Mouse (Mus musculus) midbrain, embryonic 11.5 days (tissue): ENCODE measurements around the gene Gli1. TPM values are rescaled to one million over a fixed set of nuclear protein-coding genes. Genes with fewer than 3 reads are reported as not detected.
A peak's percentile ranks its signal among the peaks of the same experiment; 100 is the strongest.

Experiments used
- ATAC-seq: fragments of 200-750 bp; cut with Nextera tagmentation; 2 replicates; pipeline ENCODE4 v1.8.0; 2017; ENCODE audit warnings: moderate TSS enrichment, moderate library complexity; ENCODE audit not compliant: low FRiP score
- DNase-seq: peaks from one replicate; pipeline ENCODE4 v3.0.0; 2015; ENCODE audit warnings: low spot score; ENCODE audit errors: missing footprints
- H3K27ac ChIP-seq: fragments of 300-500 bp; sonication (generic); 2 replicates; pipeline ENCODE4 v1.5.1; 2014; ENCODE audit warnings: low read depth, low read length
- H3K27me3 ChIP-seq: fragments of 300-500 bp; sonication (generic); 2 replicates; pipeline ENCODE4 v1.6.1; 2014; ENCODE audit warnings: mild to moderate bottlenecking, low read length, moderate library complexity, mixed read lengths; ENCODE audit not compliant: control insufficient read depth, insufficient read depth
- H3K36me3 ChIP-seq: fragments of 300-500 bp; sonication (generic); 2 replicates; pipeline ENCODE4 v1.6.1; 2014; ENCODE audit warnings: mild to moderate bottlenecking, low read length, moderate library complexity, mixed read lengths; ENCODE audit not compliant: control insufficient read depth, insufficient read depth
- H3K4me1 ChIP-seq: fragments of 300-500 bp; sonication (generic); 2 replicates; pipeline ENCODE4 v1.6.1; 2014; ENCODE audit warnings: low read length; ENCODE audit not compliant: control insufficient read depth, insufficient read depth
- H3K4me2 ChIP-seq: fragments of 300-500 bp; sonication (generic); 2 replicates; pipeline ENCODE4 v1.6.1; 2014; ENCODE audit warnings: mild to moderate bottlenecking, moderate library complexity
- H3K4me3 ChIP-seq: fragments of 300-500 bp; sonication (generic); 2 replicates; pipeline ENCODE4 v1.5.1; 2014; ENCODE audit warnings: low read depth, low read length
- H3K9ac ChIP-seq: fragments of 300-500 bp; sonication (generic); 2 replicates; pipeline ENCODE4 v1.6.1; 2014; ENCODE audit warnings: low read length
- H3K9me3 ChIP-seq: fragments of 300-500 bp; sonication (generic); 2 replicates; pipeline ENCODE4 v1.6.1; 2016; ENCODE audit warnings: low read length; ENCODE audit not compliant: control insufficient read depth
- WGBS: fragments of 180-500 bp; shearing (Covaris S2); extraction: QIAGEN DNeasy Blood & Tissue Kit; methylation state at CpG from one replicate; pipeline ENCODE4 v1.1.7; 2014; 5-methylcytosine and 5-hydroxymethylcytosine counted together
- polyA plus RNA-seq: library from polyadenylated mRNA; unstranded; fragments of >200 nt; fragmentation: Nextera tagmentation; extraction: Ambion mirVana; gene quantifications from 2 replicates; pipeline ENCODE4 v1.2.1, GENCODE M21; 2014

The Gli1 gene
- polyA plus RNA-seq, 1 experiment from 2014 or later, result 4.1 TPM

- 5% methylated on average over 29 of the region's 29 CpGs for WGBS
- H3K36me3 ChIP-seq, result no peaks in the 10 kb centered on the region; the same call in 1 of the 2 replicates
- H3K4me1 ChIP-seq, result peaks cover 10% of the 10 kb centered on the region
- H3K4me2 ChIP-seq, result peak overlapping the region; percentile 51
- H3K9ac ChIP-seq, result peak overlapping the region; percentile 25; the same call in 1 of the 2 replicates
- H3K27me3 ChIP-seq, result peaks cover 52% of the 10 kb centered on the region
- no peaks in the 10 kb centered on the region for H3K9me3 ChIP-seq
- peak overlapping the region; percentile 32 for H3K4me3 ChIP-seq
- peak; percentile 90 for DNase-seq
- ATAC-seq, result no peak
- H3K27ac ChIP-seq, result no peak overlapping the region
These were observed 14.9 kb downstream of the Gli1 start for GRCm38 (mm10) chr10:127326828-127327227.

DNA sequence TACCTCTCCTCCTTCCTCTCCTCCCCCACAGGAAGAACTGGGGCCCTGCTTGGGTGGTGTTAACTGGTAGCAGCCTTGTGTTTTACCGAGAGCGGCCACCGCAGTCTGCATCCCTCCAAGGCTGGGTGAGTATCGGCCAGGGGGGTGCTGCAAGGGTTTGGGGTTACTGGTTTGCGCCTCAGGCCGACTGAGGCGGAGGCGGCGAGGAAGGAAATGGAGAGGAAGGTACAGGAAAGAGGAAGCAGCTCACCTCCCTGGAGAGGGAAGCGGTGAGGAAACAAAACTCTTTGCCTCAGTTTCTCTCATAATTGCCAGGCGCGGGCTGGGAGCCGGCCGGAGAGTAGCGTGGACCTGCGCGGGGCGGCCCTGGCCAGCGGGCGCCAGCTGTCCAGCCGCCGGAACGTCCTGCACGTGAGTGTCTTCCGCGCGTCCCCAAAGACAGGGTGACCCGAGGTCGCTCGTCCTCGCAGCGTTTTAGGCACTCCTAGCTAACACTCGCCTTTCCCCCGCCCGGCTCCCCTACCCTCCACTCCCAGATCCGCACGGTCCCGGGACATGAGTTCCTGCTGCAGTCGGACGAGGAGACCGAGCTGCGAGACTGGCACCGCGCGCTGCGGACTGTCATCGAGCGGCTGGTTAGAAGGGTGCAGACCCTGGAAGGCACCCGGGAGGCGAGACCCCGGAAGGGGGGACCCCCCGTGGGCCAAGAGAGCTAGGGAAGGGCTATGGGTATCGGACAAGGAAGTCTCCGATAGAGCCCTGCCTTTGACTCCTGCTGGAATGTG, 15.6 kb downstream of the Gli1 start:
- H3K4me1 ChIP-seq, result peaks cover 10% of the 10 kb centered on the region
- H3K27ac ChIP-seq, result no peak overlapping the region
- H3K9me3 ChIP-seq, result no peaks in the 10 kb centered on the region
- 1% methylated on average over 52 of the region's 54 CpGs for WGBS
- H3K9ac ChIP-seq, result peak overlapping the region; percentile 25; the same call in 1 of the 2 replicates
- H3K4me2 ChIP-seq, result peak overlapping the region; percentile 51
- no peaks in the 10 kb centered on the region; the same call in 1 of the 2 replicates for H3K36me3 ChIP-seq
- peak; percentile 95 for DNase-seq
- peak overlapping the region; percentile 32 for H3K4me3 ChIP-seq
- peak; percentile 19; the same call in 1 of the 2 replicates for ATAC-seq
- peaks cover 52% of the 10 kb centered on the region for H3K27me3 ChIP-seq

- DNase-seq, result peak; percentile 89
- peaks cover 52% of the 10 kb centered on the region for H3K27me3 ChIP-seq
- no peaks in the 10 kb centered on the region for H3K9me3 ChIP-seq
- peaks cover 10% of the 10 kb centered on the region for H3K4me1 ChIP-seq
- no peak overlapping the region for H3K4me2 ChIP-seq
- 32% methylated on average over 14 of the region's 14 CpGs for WGBS
- no peaks in the 10 kb centered on the region; the same call in 1 of the 2 replicates for H3K36me3 ChIP-seq
- no peak overlapping the region for H3K9ac ChIP-seq
- H3K27ac ChIP-seq, result no peak overlapping the region
- peak overlapping the region; percentile 32; the same call in 1 of the 2 replicates for H3K4me3 ChIP-seq
- ATAC-seq, result no peak
These were observed 16.2 kb downstream of the Gli1 start for GRCm38 (mm10) chr10:127325454-127326016.

DNA sequence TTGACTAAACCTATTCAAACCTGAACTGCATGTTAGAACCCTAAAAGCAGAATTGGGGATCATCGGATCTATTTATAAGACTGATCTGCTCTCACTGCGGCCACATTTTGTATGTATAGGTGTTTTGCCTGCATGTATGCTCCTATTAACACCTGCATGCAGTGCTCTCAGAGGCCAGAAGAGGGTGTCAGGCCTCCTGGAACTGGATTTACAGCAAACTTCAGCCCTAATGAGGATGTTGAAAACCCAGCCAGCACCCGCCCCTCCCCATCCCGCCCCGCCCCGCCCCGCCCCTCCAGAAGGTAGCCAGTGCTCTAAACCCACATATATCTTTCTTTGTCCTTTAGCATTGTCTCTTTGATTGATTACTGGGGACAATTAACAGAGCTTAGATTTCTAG, 17.3 kb downstream of the Gli1 start:
- 13% methylated on average over 7 of the region's 7 CpGs for WGBS
- Histone ChIP-seq H3K4me3 (no peak overlapping the region), H3K9me3 (no peaks in the 10 kb centered on the region), H3K27me3 (peaks cover 52% of the 10 kb centered on the region), H3K4me2 (no peak overlapping the region), H3K4me1 (peaks cover 10% of the 10 kb centered on the region), H3K36me3 (no peaks in the 10 kb centered on the region), H3K9ac (no peak overlapping the region), H3K27ac (no peak overlapping the region)
- DNase-seq, result peak; percentile 85
- no peak for ATAC-seq

GRCm38 (mm10) chr10:127323131-127323855, 18.5 kb downstream of the Gli1 start:
- peaks cover 10% of the 10 kb centered on the region for H3K4me1 ChIP-seq
- no peak overlapping the region for H3K27ac ChIP-seq
- ATAC-seq (no peak), DNase-seq (peak; percentile 39)
- H3K9me3 ChIP-seq, result no peaks in the 10 kb centered on the region
- WGBS, result 75% methylated on average over 17 of the region's 17 CpGs
- no peak overlapping the region for H3K4me2 ChIP-seq
- H3K9ac ChIP-seq, result no peak overlapping the region
- H3K27me3 ChIP-seq, result peaks cover 40% of the 10 kb centered on the region
- H3K36me3 ChIP-seq, result no peaks in the 10 kb centered on the region
- no peak overlapping the region for H3K4me3 ChIP-seq

GRCm38 (mm10) chr10:127322669-127323068, 19.1 kb downstream of the Gli1 start:
- DNase-seq (no peak), ATAC-seq (no peak)
- Histone ChIP-seq H3K9me3 (no peaks in the 10 kb centered on the region), H3K27ac (no peak overlapping the region), H3K36me3 (no peaks in the 10 kb centered on the region), H3K9ac (no peak overlapping the region), H3K4me1 (peaks cover 10% of the 10 kb centered on the region), H3K4me3 (no peak overlapping the region), H3K27me3 (peaks cover 35% of the 10 kb centered on the region), H3K4me2 (no peak overlapping the region)
- WGBS, result 72% methylated on average over 4 of the region's 4 CpGs

DNA sequence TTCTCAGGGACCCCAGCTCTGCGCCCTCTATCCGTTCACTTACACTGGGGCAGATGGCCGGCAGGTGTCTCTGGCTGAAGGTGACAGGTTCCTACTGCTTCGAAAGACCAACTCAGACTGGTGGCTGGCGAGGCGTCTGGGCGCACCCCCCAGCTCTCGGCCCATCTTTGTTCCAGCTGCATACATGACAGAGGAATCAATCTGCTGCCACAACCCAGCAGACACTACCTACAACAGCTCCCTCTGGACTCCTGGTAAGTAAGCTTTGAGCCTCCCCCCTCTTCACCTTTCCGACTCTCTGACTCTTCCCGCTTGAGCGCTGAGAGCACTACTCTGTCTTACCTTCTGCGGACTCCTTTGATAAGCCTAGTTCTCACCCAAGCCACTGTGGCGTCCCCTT, 19.6 kb downstream of the Gli1 start:
- H3K4me1 ChIP-seq, result peaks cover 10% of the 10 kb centered on the region
- peaks cover 30% of the 10 kb centered on the region for H3K27me3 ChIP-seq
- WGBS, result 64% methylated on average over 13 of the region's 13 CpGs

GRCm38 (mm10) chr10:127321621-127322020, 20.2 kb downstream of the Gli1 start, which contains the start of gene Arhgap9:
Gene Arhgap9 (plus strand): TSS chr10:127321964.
- H3K36me3 ChIP-seq, result no peaks in the 10 kb centered on the region
- WGBS, result 77% methylated on average over 3 of the region's 3 CpGs
- ATAC-seq, result no peak
- no peak for DNase-seq
- H3K4me3 ChIP-seq, result no peak within 1 kb of the TSS
- H3K9ac ChIP-seq, result no peak within 1 kb of the TSS
- H3K27ac ChIP-seq, result no peak within 1 kb of the TSS
- peaks cover 8% of the 10 kb centered on the region for H3K4me1 ChIP-seq
- H3K4me2 ChIP-seq, result no peak within 1 kb of the TSS
- peaks cover 24% of the 10 kb centered on the region for H3K27me3 ChIP-seq
- no peaks in the 10 kb centered on the region for H3K9me3 ChIP-seq

More for the DNA sequence above, 19.6 kb downstream of the Gli1 start:
- ATAC-seq, result no peak
- Histone ChIP-seq H3K36me3 (no peaks in the 10 kb centered on the region), H3K9ac (no peak overlapping the region), H3K27ac (no peak overlapping the region), H3K4me3 (no peak overlapping the region), H3K9me3 (no peaks in the 10 kb centered on the region), H3K4me2 (no peak overlapping the region)
- no peak for DNase-seq
